Mouse (Mus musculus) ES-CJ7 (cell line): ENCODE measurements around the gene H2al3.

Experiments
- DNase-seq: peaks from one replicate; pipeline ENCODE4 v3.0.0; 2011; ENCODE audit warnings: low read depth, low spot score

H2al3 gene

GRCm38 (mm10) chrX:9849403-9849802, at the start of gene H2al3:
TSS of gene H2al3 (plus strand) at chrX:9849703.
- DNase-seq: no peak

- no peak for DNase-seq
These were observed 39.4 kb upstream of the H2al3 start for GRCm38 (mm10) chrX:9810101-9810500.

- DNase-seq: no peak
These were observed 37.0 kb upstream of the H2al3 start for GRCm38 (mm10) chrX:9812469-9812868.

GRCm38 (mm10) chrX:9834779-9835178, 14.7 kb upstream of the H2al3 start:
- DNase-seq: peak; percentile 3

- DNase-seq: no peak
These were observed 2.9 kb upstream of the H2al3 start, which contains the start of gene Hypm for GRCm38 (mm10) chrX:9846628-9847027. TSS of gene Hypm (plus strand) at chrX:9846928.

- DNase-seq: no peak
These were observed 12.4 kb downstream of the H2al3 start for GRCm38 (mm10) chrX:9861859-9862258.

GRCm38 (mm10) chrX:9875519-9875918, 26.0 kb downstream of the H2al3 start:
- DNase-seq: no peak

- DNase-seq: no peak
These were observed 35.8 kb downstream of the H2al3 start, which contains the start of gene Sytl5 for GRCm38 (mm10) chrX:9885322-9885721. TSS of gene Sytl5 (plus strand) at chrX:9885622.
